Mouse (Mus musculus) MEL-GATA-1-ER (cell line): Measurements from ENCODE around the gene Fkrp.

Source experiments
- DNase-seq: peaks from one replicate; pipeline ENCODE4 v3.0.0-alpha.2; 2012; ENCODE audit warnings: low read depth; ENCODE audit errors: extremely low read depth

Gene Fkrp

DNA sequence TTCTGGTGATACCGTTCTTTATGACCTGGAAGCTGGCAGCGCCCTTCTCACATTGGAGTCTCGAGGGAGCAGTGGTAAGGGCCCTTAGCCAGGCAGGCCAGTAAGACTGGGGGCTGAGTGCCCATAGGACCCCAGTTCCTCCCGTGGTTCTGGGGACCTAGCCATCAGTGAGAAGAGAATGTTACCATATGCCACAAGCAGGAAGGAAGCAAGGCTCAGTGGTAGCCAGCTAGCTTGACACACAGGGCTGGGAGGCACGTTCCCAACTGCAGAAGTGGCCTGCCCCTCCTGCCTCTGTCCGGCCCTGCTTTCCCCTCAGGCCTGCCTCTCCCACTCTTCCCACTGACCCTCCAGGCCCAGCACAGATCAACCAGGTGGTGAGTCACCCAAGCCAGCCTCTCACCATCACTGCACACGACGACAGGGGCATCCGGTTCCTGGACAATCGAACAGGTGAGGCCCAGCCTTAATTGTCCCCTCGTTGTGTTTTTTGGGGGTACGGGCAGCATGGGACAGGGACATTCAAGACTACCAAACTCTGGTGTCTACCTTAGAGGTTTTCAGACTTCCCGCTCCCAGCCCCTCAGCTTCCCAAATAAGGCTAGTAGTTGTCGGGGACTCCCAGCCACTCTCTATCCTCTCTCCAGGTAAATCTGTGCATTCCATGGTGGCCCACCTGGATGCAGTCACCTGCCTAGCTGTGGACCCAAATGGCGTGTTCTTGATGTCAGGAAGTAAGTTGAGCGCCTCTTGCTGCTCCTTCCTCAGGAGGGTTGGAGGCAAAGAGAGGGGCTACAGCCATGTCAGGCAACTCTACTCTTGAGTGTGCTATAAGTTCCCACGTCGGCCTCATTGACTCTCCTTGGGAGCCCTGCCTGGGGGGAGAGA, 21.6 kb upstream of the Fkrp start:
- DNase-seq, result no peak

DNA sequence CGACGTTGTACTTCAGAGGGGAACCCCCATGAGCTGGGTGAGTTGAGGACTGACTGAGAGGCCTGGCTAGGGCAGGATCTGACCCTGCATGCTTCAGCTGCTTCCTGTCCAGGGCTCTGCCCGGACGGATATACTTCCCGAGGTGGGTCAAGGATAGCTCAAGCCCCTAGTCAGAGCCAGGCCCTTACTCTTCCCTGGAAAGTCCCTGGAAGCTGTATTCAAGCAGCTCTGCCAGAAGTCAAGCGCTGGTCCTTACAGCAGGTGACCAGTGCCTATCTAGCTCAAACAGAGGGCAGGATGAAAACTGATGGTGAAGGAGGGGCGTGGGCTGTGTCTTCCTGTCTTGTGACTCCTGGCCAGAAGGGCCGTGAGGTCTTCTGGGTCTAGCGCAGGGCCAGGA, 13.9 kb upstream of the Fkrp start:
- no peak for DNase-seq

DNA sequence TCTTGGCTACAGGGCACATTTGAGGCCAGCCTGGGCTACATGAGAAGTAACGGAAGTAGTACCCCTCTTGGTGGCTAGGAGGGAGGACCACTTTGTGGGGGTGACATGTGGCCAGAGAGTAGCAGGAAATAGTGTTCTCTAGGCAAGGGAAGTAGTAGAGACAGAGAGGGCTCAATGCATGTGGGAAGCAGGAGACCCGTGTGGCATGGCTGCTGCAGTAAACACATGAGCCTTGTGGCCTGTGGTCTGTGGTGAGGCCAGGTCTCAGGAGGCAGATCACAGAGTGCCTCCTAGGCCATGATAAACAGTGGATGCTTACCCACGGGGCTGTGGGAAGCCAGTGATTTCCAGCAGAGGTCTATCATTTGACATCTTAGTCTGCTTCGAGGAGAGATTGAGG, 10.7 kb upstream of the Fkrp start:
- DNase-seq, result no peak

- DNase-seq, result no peak
Observed at GRCm38 (mm10) chr7:16826571-16826970, 10.0 kb upstream of the Fkrp start.

GRCm38 (mm10) chr7:16825785-16826184, 9.3 kb upstream of the Fkrp start:
- no peak for DNase-seq

DNA sequence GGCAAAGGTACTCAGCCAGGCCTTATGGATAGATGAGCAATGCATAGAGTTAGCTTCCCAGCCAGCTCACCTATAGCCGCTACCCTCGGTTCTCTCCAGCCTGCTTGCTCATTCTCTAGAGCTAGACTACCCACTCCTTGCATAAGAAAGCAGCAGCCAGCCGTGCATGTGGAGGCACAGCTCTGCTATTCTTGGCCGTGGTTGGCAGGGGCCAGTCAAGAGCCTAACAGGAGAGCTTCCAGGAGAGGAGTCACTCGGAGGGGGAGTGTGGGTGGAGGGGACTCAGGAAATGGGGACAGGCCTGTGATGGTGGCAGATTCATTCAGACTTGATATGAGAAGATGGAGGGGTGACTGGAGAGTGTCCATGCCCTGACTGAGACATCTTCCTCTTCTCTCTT, 7.2 kb upstream of the Fkrp start:
- no peak for DNase-seq

- DNase-seq, result no peak
Observed at GRCm38 (mm10) chr7:16821669-16822101, 5.2 kb upstream of the Fkrp start.

- DNase-seq, result no peak
Observed at GRCm38 (mm10) chr7:16821091-16821490, 4.6 kb upstream of the Fkrp start.

DNA sequence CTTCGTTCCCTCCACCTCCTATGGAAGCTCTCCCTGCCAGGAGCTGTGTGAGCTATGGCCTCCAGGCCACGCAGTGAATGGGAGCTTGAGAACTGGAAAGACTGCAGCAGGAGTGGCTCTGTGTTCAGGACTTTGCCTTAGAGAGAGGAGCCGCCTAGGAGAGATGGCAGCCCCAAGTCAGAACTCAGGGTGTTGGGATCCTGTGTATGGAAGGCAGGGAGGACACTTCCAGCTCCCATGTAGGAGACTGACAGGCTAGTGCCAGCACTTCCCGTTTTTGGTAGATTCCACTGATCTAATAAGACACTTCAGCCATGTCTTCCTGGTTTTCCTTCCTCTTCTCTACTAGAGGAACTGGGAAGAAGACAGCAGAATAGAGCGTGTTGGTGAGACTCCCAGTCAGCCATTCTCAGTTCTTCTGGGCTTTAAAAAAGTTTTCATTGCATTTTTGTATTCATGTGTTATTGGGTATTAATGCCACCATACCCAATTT, 3.8 kb upstream of the Fkrp start:
- no peak for DNase-seq

GRCm38 (mm10) chr7:16819794-16820193, 3.3 kb upstream of the Fkrp start:
- DNase-seq, result no peak

- DNase-seq, result no peak
Observed at GRCm38 (mm10) chr7:16817693-16818092, 1.2 kb upstream of the Fkrp start.

- DNase-seq, result no peak
Observed at GRCm38 (mm10) chr7:16816078-16816474, 456 bp downstream of the Fkrp start.

GRCm38 (mm10) chr7:16815351-16815941, 1.1 kb downstream of the Fkrp start, which contains the start of gene Strn4:
TSS of gene Strn4 (plus strand) at chr7:16815889.
- no peak for DNase-seq

DNA sequence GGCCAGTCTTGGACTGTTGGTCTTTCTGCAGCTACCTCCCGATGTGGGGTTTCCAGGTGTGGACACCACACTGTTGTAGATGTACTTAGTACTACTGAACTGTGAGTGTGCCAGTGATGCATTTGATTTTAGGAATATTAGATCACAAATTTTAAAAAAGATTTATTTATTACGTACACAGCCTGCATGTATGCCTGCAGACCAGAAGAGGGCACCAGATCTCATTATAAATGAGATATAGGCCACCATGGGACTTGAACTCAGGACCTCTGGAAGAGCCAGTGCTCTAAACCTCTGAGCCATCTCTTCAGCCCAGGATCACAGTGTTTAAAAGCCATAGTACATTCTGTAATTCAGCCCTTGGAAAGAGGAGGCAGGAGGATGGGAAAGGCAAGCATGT, 4.0 kb downstream of the Fkrp start:
- no peak for DNase-seq

- DNase-seq, result no peak
Observed at GRCm38 (mm10) chr7:16811649-16812070, 4.9 kb downstream of the Fkrp start.

DNA sequence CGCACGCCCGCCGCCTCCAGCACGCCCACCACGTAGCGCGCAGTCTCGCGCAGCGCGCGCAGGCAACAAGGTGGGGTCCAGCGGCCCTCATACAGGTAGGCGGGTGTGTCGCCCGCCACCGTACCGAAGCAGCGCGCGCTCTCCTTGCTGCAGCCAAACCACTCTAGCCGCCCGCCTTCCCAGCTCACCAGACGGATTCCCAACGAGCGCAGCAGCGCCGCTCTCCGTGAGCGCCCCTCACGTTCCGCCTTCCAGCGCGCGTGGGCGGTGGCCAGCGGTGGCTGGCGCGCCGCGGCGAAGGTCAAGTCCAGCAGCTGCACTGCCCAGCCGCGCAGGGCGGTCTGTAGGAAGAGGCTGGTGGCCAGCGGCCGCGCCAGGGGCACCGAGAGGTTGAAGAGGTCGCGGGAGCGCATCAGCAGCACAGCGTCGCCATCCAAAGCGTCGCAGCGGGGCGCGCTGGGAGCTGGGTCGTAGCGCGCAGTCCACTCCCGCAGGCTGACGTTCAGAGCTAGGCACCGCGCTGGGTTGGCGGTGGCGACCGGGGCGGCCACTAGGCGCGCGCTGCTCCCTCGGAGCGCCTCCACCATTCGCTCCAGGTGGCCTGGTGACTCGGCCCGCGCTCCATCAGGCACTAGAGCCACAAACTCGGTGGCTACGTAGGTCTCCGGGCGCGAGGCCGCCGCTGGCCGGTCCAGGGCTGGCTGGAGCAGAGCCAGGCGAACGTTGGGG, 5.4 kb downstream of the Fkrp start:
- DNase-seq, result no peak

GRCm38 (mm10) chr7:16810399-16810919, 6.1 kb downstream of the Fkrp start:
- DNase-seq, result no peak

DNA sequence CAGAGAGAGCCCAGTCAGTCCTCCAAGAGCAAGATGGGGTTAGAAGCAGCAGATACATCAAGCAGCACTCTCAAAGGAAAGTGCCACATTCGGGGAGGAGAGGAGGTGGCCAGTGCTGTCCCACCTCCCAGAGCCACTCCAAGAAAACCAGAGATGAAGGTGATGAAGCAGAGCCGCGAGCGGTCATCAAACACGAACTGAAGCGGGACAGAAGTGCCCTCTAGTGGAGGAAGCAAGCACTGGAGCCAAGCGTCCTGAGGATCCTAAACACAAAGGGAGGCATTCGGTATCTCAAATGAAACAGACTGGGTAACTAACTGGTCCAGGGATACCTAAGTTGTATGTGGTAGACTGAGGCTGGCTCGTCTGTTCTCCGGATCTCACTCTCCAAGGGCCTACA, 6.8 kb downstream of the Fkrp start:
- no peak for DNase-seq

GRCm38 (mm10) chr7:16808647-16809046, 7.9 kb downstream of the Fkrp start:
- DNase-seq, result no peak

- no peak for DNase-seq
Observed at GRCm38 (mm10) chr7:16807936-16808335, 8.6 kb downstream of the Fkrp start.

DNA sequence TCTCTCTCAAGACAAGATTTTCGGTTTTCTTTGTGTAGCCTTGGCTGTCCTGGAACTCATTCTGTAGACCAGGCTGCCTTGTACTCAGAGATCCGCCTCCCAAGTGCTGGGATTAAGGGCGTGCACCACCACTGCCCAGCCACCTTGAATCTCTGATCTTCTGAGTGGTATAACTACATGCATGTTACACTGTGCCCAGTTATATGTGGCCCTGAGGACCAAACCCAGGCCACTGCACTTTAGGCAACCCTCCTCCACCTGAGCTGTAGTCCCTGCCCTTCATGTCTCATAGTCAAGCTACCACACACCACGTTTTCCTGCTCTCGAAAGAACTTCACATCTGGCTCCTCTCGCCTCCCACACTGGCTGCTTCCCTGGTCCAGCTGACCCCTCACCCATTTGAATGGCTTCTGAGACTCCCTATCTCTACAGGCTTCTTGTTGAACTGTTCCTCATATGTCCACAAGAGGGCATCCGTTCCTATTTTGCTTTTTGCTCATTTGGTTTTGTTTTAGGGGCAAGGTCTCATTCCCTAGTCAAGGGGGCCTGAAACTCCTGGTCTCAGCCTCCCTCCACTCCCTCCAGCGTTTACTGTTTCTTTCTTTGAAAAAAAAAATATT, 12.0 kb downstream of the Fkrp start:
- DNase-seq, result no peak
